Mouse (Mus musculus): Measurements from ENCODE around the gene 9230102O04Rik. TPM values are rescaled to one million over a fixed set of nuclear protein-coding genes. Genes with fewer than 3 reads are reported as not detected.

9230102O04Rik gene
- 0.56 and 0.65 TPM in 2 replicates for polyA plus RNA-seq (2015; fragmentation: Nextera tagmentation; extraction: Ambion mirVana)

- WGBS, result under 1% methylated on average over 30 of the region's 30 CpGs
- ATAC-seq (ENCODE audit: insufficient number of reproducible peaks, low FRiP score, low TSS enrichment, low read depth), result no peak
Observed at GRCm38 (mm10) chr2:9888913-9889650, at the start of gene 9230102O04Rik. TSS of gene 9230102O04Rik (minus strand) at chr2:9889540.

GRCm38 (mm10) chr2:9935965-9936364 is 46.6 kb upstream of the 9230102O04Rik start:
- H3K9me3 ChIP-seq (replicated peaks), result no peaks in the 10 kb centered on the region
- no peak for ATAC-seq (ENCODE audit: insufficient number of reproducible peaks, low FRiP score, low TSS enrichment, low read depth)
- H3K4me3 ChIP-seq (replicated peaks), result no peak overlapping the region
- H3K9ac ChIP-seq, result no peak overlapping the region
- H3K4me1 ChIP-seq, result no peaks in the 10 kb centered on the region
- no CpG with 5 or more reads among the region's 1 CpGs for WGBS
- H3K4me2 ChIP-seq (replicated peaks), result no peak overlapping the region
- H3K27ac ChIP-seq (replicated peaks), result no peak overlapping the region
- no peaks in the 10 kb centered on the region for H3K36me3 ChIP-seq
- no peaks in the 10 kb centered on the region for H3K27me3 ChIP-seq

More at GRCm38 (mm10) chr2:9888913-9889650, at the start of gene 9230102O04Rik:
- no peaks in the 10 kb centered on the region for H3K9me3 ChIP-seq (replicated peaks)
- no peaks in the 10 kb centered on the region for H3K36me3 ChIP-seq
- H3K4me1 ChIP-seq, result peaks cover 16% of the 10 kb centered on the region
- peak within 1 kb of the TSS; percentile 28 for H3K4me3 ChIP-seq (replicated peaks)
- peaks cover 89% of the 10 kb centered on the region for H3K27me3 ChIP-seq
- H3K27ac ChIP-seq (replicated peaks), result no peak within 1 kb of the TSS
- H3K9ac ChIP-seq, result no peak within 1 kb of the TSS
- peak within 1 kb of the TSS; percentile 47 for H3K4me2 ChIP-seq (replicated peaks)

- Histone ChIP-seq H3K27ac (replicated peaks) (no peak overlapping the region), H3K36me3 (0 out of 2 replicates have a peak, but pooled peaks cover 8% of the 10 kb centered on the region), H3K4me1 (no peaks in the 10 kb centered on the region), H3K9ac (no peak overlapping the region), H3K4me2 (replicated peaks) (no peak overlapping the region), H3K9me3 (replicated peaks) (no peaks in the 10 kb centered on the region), H3K4me3 (replicated peaks) (no peak overlapping the region), H3K27me3 (no peaks in the 10 kb centered on the region)
- 74% methylated on average over 4 of the region's 4 CpGs for WGBS
- ATAC-seq (ENCODE audit: insufficient number of reproducible peaks, low FRiP score, low TSS enrichment, low read depth), result no peak
Observed at GRCm38 (mm10) chr2:9926905-9927283, 37.6 kb upstream of the 9230102O04Rik start.

- no peaks in the 10 kb centered on the region for H3K9me3 ChIP-seq (replicated peaks)
- no peak overlapping the region for H3K4me3 ChIP-seq (replicated peaks)
- no peaks in the 10 kb centered on the region for H3K4me1 ChIP-seq
- no peak overlapping the region for H3K9ac ChIP-seq
- no peak overlapping the region for H3K4me2 ChIP-seq (replicated peaks)
- 0 out of 2 replicates have a peak, but pooled peaks cover 8% of the 10 kb centered on the region for H3K36me3 ChIP-seq
- 46% methylated on average over 7 of the region's 7 CpGs for WGBS
- H3K27ac ChIP-seq (replicated peaks), result no peak overlapping the region
- H3K27me3 ChIP-seq, result no peaks in the 10 kb centered on the region
- ATAC-seq (ENCODE audit: insufficient number of reproducible peaks, low FRiP score, low TSS enrichment, low read depth), result no peak
Observed at GRCm38 (mm10) chr2:9926194-9926904, 37.0 kb upstream of the 9230102O04Rik start.

- Histone ChIP-seq H3K27ac (replicated peaks) (no peak overlapping the region), H3K27me3 (no peaks in the 10 kb centered on the region), H3K9ac (no peak overlapping the region), H3K9me3 (replicated peaks) (no peaks in the 10 kb centered on the region), H3K4me1 (no peaks in the 10 kb centered on the region), H3K36me3 (peaks cover 32% of the 10 kb centered on the region), H3K4me3 (replicated peaks) (no peak overlapping the region), H3K4me2 (replicated peaks) (no peak overlapping the region)
- WGBS, result 79% methylated on average over 17 of the region's 17 CpGs
- no peak for ATAC-seq (ENCODE audit: insufficient number of reproducible peaks, low FRiP score, low TSS enrichment, low read depth)
Observed at GRCm38 (mm10) chr2:9918691-9919471, 29.5 kb upstream of the 9230102O04Rik start.

- Histone ChIP-seq H3K9ac (no peak overlapping the region), H3K27me3 (no peaks in the 10 kb centered on the region), H3K4me1 (no peaks in the 10 kb centered on the region), H3K9me3 (replicated peaks) (no peaks in the 10 kb centered on the region), H3K4me2 (replicated peaks) (no peak overlapping the region), H3K36me3 (peaks cover 28% of the 10 kb centered on the region), H3K27ac (replicated peaks) (no peak overlapping the region), H3K4me3 (replicated peaks) (no peak overlapping the region)
- no peak for ATAC-seq (ENCODE audit: insufficient number of reproducible peaks, low FRiP score, low TSS enrichment, low read depth)
- WGBS, result 85% methylated on average over 9 of the region's 9 CpGs
Observed at GRCm38 (mm10) chr2:9917602-9918001, 28.3 kb upstream of the 9230102O04Rik start.

- peaks cover 3% of the 10 kb centered on the region; the same call in 1 of the 2 replicates for H3K27me3 ChIP-seq
- no peak overlapping the region for H3K27ac ChIP-seq (replicated peaks)
- 6% methylated on average over 11 of the region's 11 CpGs for WGBS
- ATAC-seq (ENCODE audit: insufficient number of reproducible peaks, low FRiP score, low TSS enrichment, low read depth), result no peak; the same call in 1 of the 2 replicates
- H3K4me1 ChIP-seq, result 0 out of 2 replicates have a peak, but pooled peaks cover 4% of the 10 kb centered on the region
- peak overlapping the region; percentile 47 for H3K4me2 ChIP-seq (replicated peaks)
- H3K36me3 ChIP-seq, result no peaks in the 10 kb centered on the region
- no peaks in the 10 kb centered on the region for H3K9me3 ChIP-seq (replicated peaks)
- no peak overlapping the region for H3K9ac ChIP-seq
- peak overlapping the region; percentile 19; the same call in 1 of the 2 replicates for H3K4me3 ChIP-seq (replicated peaks)
Observed at GRCm38 (mm10) chr2:9905995-9906394, 16.7 kb upstream of the 9230102O04Rik start.

GRCm38 (mm10) chr2:9903854-9904560 is 14.7 kb upstream of the 9230102O04Rik start:
- 62% methylated on average over 14 of the region's 14 CpGs for WGBS
- no peak overlapping the region for H3K27ac ChIP-seq (replicated peaks)
- H3K4me3 ChIP-seq (replicated peaks), result no peak overlapping the region
- H3K9ac ChIP-seq, result no peak overlapping the region
- peaks cover 16% of the 10 kb centered on the region for H3K27me3 ChIP-seq
- H3K4me1 ChIP-seq, result 0 out of 2 replicates have a peak, but pooled peaks cover 4% of the 10 kb centered on the region
- H3K36me3 ChIP-seq, result no peaks in the 10 kb centered on the region
- no peaks in the 10 kb centered on the region for H3K9me3 ChIP-seq (replicated peaks)
- no peak overlapping the region for H3K4me2 ChIP-seq (replicated peaks)
- ATAC-seq (ENCODE audit: insufficient number of reproducible peaks, low FRiP score, low TSS enrichment, low read depth), result no peak

- Histone ChIP-seq H3K9ac (no peak overlapping the region), H3K4me2 (replicated peaks) (no peak overlapping the region), H3K27me3 (peaks cover 76% of the 10 kb centered on the region), H3K4me1 (peaks cover 9% of the 10 kb centered on the region), H3K27ac (replicated peaks) (no peak overlapping the region), H3K4me3 (replicated peaks) (no peak overlapping the region), H3K36me3 (no peaks in the 10 kb centered on the region), H3K9me3 (replicated peaks) (no peaks in the 10 kb centered on the region)
- WGBS, result 14% methylated on average over 8 of the region's 8 CpGs
- no peak for ATAC-seq (ENCODE audit: insufficient number of reproducible peaks, low FRiP score, low TSS enrichment, low read depth)
Observed at GRCm38 (mm10) chr2:9897846-9898245, 8.5 kb upstream of the 9230102O04Rik start.

- H3K36me3 ChIP-seq, result no peaks in the 10 kb centered on the region
- H3K4me1 ChIP-seq, result peaks cover 9% of the 10 kb centered on the region
- no peak overlapping the region for H3K27ac ChIP-seq (replicated peaks)
- H3K9ac ChIP-seq, result no peak overlapping the region
- peak overlapping the region; percentile 40 for H3K4me2 ChIP-seq (replicated peaks)
- H3K4me3 ChIP-seq (replicated peaks), result peak overlapping the region; percentile 18; the same call in 1 of the 2 replicates
- 2% methylated on average over 22 of the region's 22 CpGs for WGBS
- H3K27me3 ChIP-seq, result peaks cover 87% of the 10 kb centered on the region
- no peaks in the 10 kb centered on the region for H3K9me3 ChIP-seq (replicated peaks)
- no peak; the same call in 1 of the 2 replicates for ATAC-seq (ENCODE audit: insufficient number of reproducible peaks, low FRiP score, low TSS enrichment, low read depth)
Observed at GRCm38 (mm10) chr2:9896097-9896770, 6.9 kb upstream of the 9230102O04Rik start.

Measured in embryonic facial prominence, embryonic 15.5 days (tissue).